Mouse (Mus musculus): Measurements from ENCODE around the gene Lypd5. TPM values are rescaled to one million over a fixed set of nuclear protein-coding genes. Genes with fewer than 3 reads are reported as not detected.

Gene Lypd5
- not detected for total RNA-seq (2021)
- long read RNA-seq, experiment 1, result 0 reads
- long read RNA-seq, experiment 2, result 0 reads

GRCm38 (mm10) chr7:24348896-24349295 lies at the start of gene Lypd5:
Gene Lypd5 (plus strand): TSS chr7:24349196.
- no peak for DNase-seq (ENCODE audit: low spot score in 2 of 2)
- intact Hi-C loops (cut with DNase I), result no loop called here

- intact Hi-C loops (cut with DNase I), result loop anchor here (2.0 to 5.0 kb wide), 3 partner anchors 29 to 333 kb away; partner anchors contain the start of genes Zfp108 and Zfp93
- DNase-seq (ENCODE audit: low spot score in 2 of 2), result peak in 1 of 2 experiments; percentile 22
These were observed 49.0 kb upstream of the Lypd5 start for GRCm38 (mm10) chr7:24299823-24300481.

GRCm38 (mm10) chr7:24300771-24301282 lies 48.2 kb upstream of the Lypd5 start, which contains the start of gene Zfp61:
Gene Zfp61 (minus strand): TSS chr7:24301232.
- intact Hi-C loops (cut with DNase I), result loop anchor here (2.0 to 5.0 kb wide), 2 partner anchors 46 to 334 kb away; partner anchors contain the start of gene Zfp108
- DNase-seq (ENCODE audit: low spot score in 2 of 2), result no peak

GRCm38 (mm10) chr7:24315726-24316566 lies 33.0 kb upstream of the Lypd5 start:
- intact Hi-C loops (cut with DNase I), result no loop called here
- DNase-seq (ENCODE audit: low spot score in 2 of 2), result no peak

GRCm38 (mm10) chr7:24316567-24317092 lies 32.4 kb upstream of the Lypd5 start, which contains the start of gene Zfp94:
Gene Zfp94 (minus strand): TSS chr7:24316666.
- intact Hi-C loops (cut with DNase I), result no loop called here
- peak; percentile 97 to 98 for DNase-seq (ENCODE audit: low spot score in 2 of 2)

GRCm38 (mm10) chr7:24318942-24319341 lies 30.1 kb upstream of the Lypd5 start:
- no peak for DNase-seq (ENCODE audit: low spot score in 2 of 2)
- intact Hi-C loops (cut with DNase I), result no loop called here

GRCm38 (mm10) chr7:24322593-24322992 lies 26.4 kb upstream of the Lypd5 start:
- intact Hi-C loops (cut with DNase I), result no loop called here
- no peak for DNase-seq (ENCODE audit: low spot score in 2 of 2)

- peak; percentile 30 to 61 for DNase-seq (ENCODE audit: low spot score in 2 of 2)
- intact Hi-C loops (cut with DNase I), result no loop called here
These were observed 23.8 kb upstream of the Lypd5 start for GRCm38 (mm10) chr7:24325197-24325596.

GRCm38 (mm10) chr7:24325675-24326128 lies 23.3 kb upstream of the Lypd5 start:
- DNase-seq (ENCODE audit: low spot score in 2 of 2), result peak; percentile 76 to 81
- intact Hi-C loops (cut with DNase I), result no loop called here

- intact Hi-C loops (cut with DNase I), result no loop called here
- DNase-seq (ENCODE audit: low spot score in 2 of 2), result peak; percentile 28 to 67
These were observed 22.5 kb upstream of the Lypd5 start for GRCm38 (mm10) chr7:24326273-24327135.

- intact Hi-C loops (cut with DNase I), result no loop called here
- no peak for DNase-seq (ENCODE audit: low spot score in 2 of 2)
These were observed 21.6 kb upstream of the Lypd5 start for GRCm38 (mm10) chr7:24327281-24327975.

GRCm38 (mm10) chr7:24333304-24333986 lies 15.6 kb upstream of the Lypd5 start, which contains the start of gene Tescl:
Gene Tescl (minus strand): TSS chr7:24333936.
- no peak for DNase-seq (ENCODE audit: low spot score in 2 of 2)
- intact Hi-C loops (cut with DNase I), result no loop called here

- intact Hi-C loops (cut with DNase I), result loop anchor here (5.0 kb wide), 1 partner anchor 51 kb away; no protein-coding TSS in a partner anchor
- peak; percentile 86 to 91 for DNase-seq (ENCODE audit: low spot score in 2 of 2)
These were observed 13.2 kb upstream of the Lypd5 start for GRCm38 (mm10) chr7:24335699-24336309.

- no peak for DNase-seq (ENCODE audit: low spot score in 2 of 2)
- intact Hi-C loops (cut with DNase I), result loop anchor here (5.0 kb wide), 1 partner anchor 49 kb away; no protein-coding TSS in a partner anchor
These were observed 10.8 kb upstream of the Lypd5 start for GRCm38 (mm10) chr7:24338241-24338640.

- DNase-seq (ENCODE audit: low spot score in 2 of 2), result peak in 1 of 2 experiments; percentile 38
- intact Hi-C loops (cut with DNase I), result no loop called here
These were observed 5.2 kb upstream of the Lypd5 start for GRCm38 (mm10) chr7:24343701-24344272.

GRCm38 (mm10) chr7:24346444-24346843 lies 2.6 kb upstream of the Lypd5 start:
- DNase-seq (ENCODE audit: low spot score in 2 of 2), result no peak
- intact Hi-C loops (cut with DNase I), result no loop called here

- DNase-seq (ENCODE audit: low spot score in 2 of 2), result no peak
- intact Hi-C loops (cut with DNase I), result no loop called here
These were observed 6.7 kb downstream of the Lypd5 start for GRCm38 (mm10) chr7:24355646-24356045.

All from left cerebral cortex, postnatal 14 days (tissue).